Mouse (Mus musculus) naive thymus-derived CD4-positive, alpha-beta T cell, adult 2 months (primary cell): ENCODE results near the gene Gjc2.
A peak's percentile ranks its signal among the peaks of the same experiment; 100 is the strongest.

Experiments used
- DNase-seq: peaks from one replicate; pipeline ENCODE4 v3.0.0-alpha.2; 2011; ENCODE audit warnings: low read depth

Gjc2 gene

DNA sequence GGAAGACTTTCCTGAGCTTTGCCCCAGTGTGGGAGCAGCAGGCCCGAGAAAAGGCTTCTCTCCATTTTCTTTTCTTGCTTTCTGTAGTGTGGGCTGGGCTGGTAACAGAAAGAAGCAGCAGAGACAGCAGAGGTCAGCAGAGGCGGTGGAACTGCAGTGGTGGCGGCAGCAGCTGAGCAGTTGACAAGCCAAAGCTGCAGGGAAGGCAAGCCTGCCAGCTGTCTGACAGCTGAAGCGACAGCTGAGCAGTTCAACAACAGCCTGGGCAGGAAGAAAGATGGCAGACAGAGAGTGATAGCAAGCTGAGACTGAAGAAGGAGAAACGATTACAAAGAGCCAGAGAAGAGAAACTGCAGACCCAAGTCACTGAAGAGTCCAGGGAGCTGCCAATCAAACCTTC is 21.6 kb downstream of the Gjc2 start:
- no peak for DNase-seq

DNA sequence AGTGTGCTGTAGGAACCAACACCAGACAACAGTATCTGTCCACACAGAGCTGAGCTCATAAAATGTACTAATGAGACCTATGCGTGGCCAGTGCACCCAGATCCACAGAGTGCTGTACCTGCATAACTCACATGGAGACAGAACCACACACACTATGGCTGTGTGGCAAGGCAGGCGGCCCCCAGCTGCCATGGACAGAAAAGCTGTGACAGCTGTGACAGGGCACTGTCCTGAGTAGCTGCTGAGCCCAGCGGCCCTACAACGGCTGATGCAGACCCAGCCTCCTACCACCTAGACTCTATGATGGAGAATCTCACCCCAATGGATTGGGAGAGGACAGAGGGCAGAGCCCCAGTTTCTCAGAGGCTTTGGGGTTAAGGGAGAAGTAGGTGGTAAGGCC is 23.5 kb downstream of the Gjc2 start:
- DNase-seq = no peak

- no peak for DNase-seq
These were observed 23.9 kb downstream of the Gjc2 start for GRCm38 (mm10) chr11:59159099-59159498.

DNA sequence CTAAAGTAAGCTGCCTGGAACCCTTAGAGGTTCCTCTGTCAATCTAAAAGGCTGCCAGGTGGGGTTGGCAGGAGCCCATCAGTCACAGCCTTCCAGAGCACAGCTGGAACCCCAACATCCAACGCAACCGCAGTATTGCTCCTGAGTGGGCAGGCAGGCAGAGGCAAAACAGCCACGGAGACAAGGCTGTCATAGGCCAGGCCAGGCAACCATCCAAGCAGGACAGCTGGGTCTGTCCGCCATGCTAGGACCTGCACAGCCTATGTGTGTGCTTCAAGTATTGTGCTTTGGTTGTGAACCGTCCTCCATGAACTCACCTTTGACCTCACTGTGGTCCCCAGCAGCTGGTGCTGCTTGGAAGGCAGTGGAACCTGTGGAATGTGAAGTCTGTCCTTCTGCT is 27.1 kb downstream of the Gjc2 start:
- no peak for DNase-seq

DNA sequence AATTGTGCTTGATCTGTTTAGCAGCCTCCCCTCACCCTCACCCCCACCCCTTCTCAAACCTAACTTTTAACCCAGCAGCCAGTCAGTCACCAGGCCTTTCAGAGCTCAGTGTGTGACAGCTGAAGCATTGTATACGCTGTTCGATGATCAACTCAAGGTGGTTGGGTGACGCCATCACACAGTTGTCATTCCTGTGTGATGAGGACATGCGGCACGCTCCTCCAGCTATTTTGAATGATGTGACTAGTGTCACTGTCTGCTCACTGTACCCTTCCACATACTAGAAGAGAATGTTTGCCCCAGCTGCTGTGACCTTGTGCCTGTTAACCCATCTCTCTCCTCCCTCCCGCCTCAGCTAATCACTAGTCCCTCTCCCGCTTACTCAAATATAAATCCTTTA is 28.8 kb downstream of the Gjc2 start:
- DNase-seq = no peak

- peak; percentile 33 for DNase-seq
These were observed 31.3 kb downstream of the Gjc2 start for GRCm38 (mm10) chr11:59151729-59152128.

DNA sequence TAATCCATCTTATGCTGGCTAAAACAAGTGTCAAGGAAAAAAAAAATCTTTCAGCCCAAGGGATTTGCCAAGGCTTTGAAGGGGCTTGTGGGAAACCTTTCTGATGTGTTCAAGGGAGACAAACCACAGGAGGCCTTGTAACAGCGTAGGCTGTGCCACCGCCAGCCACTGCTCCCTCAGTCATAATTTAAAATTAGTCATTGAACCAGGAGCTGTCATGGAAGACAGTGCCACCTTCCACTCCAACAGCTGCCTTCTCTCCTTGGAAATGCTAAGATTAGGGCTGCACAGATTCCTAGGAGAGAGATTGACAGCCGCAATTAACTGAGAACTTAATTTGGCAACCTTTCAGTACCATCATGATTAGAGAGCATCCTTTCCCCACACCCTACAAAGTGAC is 33.7 kb downstream of the Gjc2 start:
- DNase-seq = no peak

- DNase-seq = no peak
These were observed 40.1 kb downstream of the Gjc2 start for GRCm38 (mm10) chr11:59142962-59143361.

DNA sequence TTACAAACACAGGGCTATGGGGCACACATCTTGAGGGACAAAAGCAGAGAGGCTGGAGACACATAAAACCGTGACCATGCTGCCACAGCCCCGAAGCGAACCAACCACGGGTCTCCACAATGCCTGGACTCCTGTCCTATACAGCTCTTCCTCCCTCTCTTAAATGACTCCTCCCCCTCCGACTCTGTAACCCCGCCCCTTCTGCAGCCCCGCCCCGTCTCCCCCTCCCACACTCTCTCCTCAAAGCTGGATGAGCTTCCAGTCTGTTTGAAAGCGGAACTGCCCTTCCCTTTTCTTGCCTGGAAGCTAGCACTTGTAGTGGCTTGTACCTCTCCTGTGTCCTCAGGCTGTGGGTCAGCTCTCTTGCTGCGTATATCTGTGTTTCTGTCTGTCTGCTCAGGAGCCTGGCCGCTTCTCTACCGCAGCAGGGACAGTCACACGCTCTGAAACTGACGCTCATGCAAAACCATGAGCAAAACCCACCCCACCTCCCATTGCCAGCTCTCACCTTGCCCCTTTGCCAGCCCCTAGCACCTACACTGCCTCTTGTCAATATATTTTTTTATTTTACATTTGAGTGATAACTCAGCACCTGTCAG is 41.1 kb downstream of the Gjc2 start:
- DNase-seq = no peak

DNA sequence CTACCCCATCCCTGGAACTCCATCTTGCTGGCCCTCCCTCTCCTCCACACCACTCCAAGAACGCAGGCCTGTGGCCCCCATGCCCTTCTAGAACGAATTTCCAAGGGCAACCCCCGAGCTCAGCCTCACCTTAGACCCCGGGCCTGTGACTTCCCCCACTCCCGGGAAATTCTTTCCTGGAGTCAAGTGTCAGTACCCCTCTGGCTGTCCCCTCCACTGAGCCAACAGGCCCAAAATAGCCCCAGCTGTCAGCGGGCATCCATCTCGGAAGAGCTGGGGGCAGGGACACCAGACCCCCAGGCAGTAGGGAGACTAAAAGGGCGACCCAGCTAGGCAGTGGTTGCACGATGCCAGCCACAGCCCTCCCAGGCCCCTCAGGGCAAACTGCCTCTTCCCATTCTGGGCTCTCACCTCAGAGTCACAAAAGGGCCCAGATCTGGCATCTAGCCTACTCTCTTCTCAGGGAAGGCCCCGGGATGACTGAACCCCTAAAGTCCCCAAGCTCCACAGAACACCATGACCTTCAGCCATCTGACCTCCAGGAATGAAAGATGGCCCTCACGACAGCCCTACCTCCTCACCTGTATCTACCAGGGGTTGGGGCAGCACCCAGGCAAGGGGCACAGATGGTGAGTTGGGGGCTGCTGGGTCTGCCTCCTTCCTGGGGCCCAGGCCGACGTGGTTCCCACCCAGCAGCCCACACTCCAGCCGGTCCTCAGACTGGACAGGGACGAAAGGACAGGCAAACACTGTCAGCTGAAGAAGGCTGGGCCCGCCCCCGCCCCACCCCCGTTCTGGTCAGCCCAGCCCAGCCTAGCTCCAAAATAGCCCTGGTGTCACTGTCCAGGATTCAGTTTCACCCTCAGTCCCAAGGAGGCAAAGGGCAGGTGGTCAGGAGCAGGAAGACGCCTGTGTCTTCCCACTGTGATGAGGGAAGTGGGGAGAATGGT is 44.2 kb downstream of the Gjc2 start:
- DNase-seq = no peak

- DNase-seq = no peak
These were observed 45.9 kb downstream of the Gjc2 start for GRCm38 (mm10) chr11:59136994-59137706.

DNA sequence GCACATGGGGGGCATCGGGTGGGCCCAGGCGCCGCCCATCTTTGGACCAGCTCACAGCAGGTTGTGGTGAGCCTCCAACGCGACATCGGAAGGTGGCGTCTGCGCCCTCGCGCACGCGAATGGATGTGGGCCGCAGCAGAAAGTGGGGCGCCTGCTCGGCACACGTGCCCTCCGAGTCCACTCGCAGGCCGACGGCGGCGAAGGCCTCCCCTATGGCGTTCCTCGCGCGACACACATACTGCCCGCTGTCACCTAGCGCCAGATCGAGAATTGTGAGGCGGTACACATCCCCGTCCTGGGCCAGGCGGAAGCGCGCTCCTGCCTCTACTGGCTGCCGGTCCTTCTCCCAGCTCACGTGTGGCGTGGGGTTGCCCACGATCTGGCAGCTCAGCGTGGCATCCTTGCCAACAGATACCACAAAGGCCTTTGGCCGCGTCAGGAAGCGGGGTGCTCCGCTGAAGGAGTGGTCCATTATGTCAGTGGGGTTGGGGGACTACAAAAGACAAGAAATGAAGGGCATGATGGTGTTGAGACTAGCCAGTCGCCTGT is 47.0 kb downstream of the Gjc2 start, which contains the start of gene Obscn:
Gene Obscn (minus strand): TSS at position 499 of the 549 bp plus-strand sequence.
- DNase-seq = no peak

- DNase-seq = no peak
These were observed 47.8 kb downstream of the Gjc2 start for GRCm38 (mm10) chr11:59135051-59135820.

DNA sequence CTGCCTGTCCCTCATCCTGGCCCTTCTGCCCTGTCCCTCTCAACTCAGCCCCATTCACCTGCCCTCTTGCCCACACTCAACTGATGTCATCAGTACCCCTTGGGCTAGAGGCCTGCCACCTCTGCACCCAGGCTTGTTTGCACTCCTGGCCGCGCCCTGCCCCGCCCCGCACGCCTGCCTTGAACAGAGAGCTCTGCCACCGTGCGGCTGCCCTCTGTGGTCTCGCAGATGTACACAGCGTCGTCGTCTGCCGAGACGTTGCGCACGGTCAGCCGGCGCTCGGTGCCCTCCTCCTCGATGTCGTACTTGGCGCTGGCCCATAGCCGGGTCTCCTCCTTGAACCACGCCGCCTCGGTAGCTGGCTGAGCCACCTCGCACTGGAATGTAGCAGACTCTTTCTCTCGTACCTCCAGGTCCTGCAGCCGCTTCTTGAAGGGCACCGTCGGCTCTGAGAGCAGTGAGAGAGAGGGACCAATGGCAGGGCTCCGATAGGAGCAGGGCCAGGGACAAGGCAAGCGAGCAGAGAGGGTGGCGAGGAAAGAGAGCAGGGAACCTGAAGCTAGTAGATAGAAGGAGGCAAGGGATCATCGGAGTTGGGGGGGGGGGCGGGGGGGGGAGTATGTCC is 48.5 kb downstream of the Gjc2 start:
- no peak for DNase-seq

GRCm38 (mm10) chr11:59132065-59132464 is 50.9 kb downstream of the Gjc2 start:
- no peak for DNase-seq

GRCm38 (mm10) chr11:59131348-59131919 is 51.6 kb downstream of the Gjc2 start:
- DNase-seq = no peak

DNA sequence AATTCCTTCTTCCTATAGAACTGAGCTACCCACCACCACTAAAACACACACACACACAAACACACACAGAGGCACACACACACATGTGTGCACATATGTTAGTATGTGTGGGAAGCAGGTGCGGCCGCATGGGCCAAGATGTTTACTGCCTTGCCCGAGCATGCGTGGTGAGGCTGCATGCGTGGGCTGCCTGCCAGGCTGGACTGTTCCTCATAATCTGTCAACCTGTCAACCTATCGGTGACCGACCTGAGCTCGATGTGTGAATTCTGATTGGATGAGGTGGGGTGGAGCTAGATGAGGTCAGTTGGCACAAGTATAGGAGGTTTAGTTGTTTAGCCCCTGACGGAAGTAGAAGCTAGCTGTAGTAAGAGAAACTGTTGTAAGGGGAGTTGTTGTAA is 52.2 kb downstream of the Gjc2 start:
- DNase-seq = no peak
